Mouse (Mus musculus) mouse embryonic stem cell (cell line): ENCODE measurements around the gene Ptbp3.

Experiments
- in situ Hi-C, 2 experiments: fragments of 300-500 bp; cut with MboI; formaldehyde crosslinking; loops; 1 replicate in 1 of 2; 3 replicates in 1 of 2; pipeline ENCODE4 v1.14.3; 2019 to 2020; ENCODE audit warnings: low sequenced_read_pairs in 2 of 2, low pct_unique_long_range_greater_than_20kb in 1 of 2, mixed read lengths in 1 of 2; ENCODE audit not compliant: unreplicated experiment in 1 of 2

Ptbp3 gene

GRCm38 (mm10) chr4:59450906-59451305 is 98.3 kb downstream of the Ptbp3 start:
- in situ Hi-C loops: no loop called here

GRCm38 (mm10) chr4:59450234-59450854 is 98.8 kb downstream of the Ptbp3 start:
- in situ Hi-C loops: no loop called here

GRCm38 (mm10) chr4:59447296-59447695 is 101.9 kb downstream of the Ptbp3 start:
- in situ Hi-C loops: no loop called here

- in situ Hi-C loops: no loop called here
Measured at GRCm38 (mm10) chr4:59445516-59445915, 103.6 kb downstream of the Ptbp3 start.

GRCm38 (mm10) chr4:59444994-59445393 is 104.2 kb downstream of the Ptbp3 start:
- in situ Hi-C loops: no loop called here

- in situ Hi-C loops: no loop called here
Measured at GRCm38 (mm10) chr4:59444085-59444484, 105.1 kb downstream of the Ptbp3 start.

GRCm38 (mm10) chr4:59441265-59441664 is 107.9 kb downstream of the Ptbp3 start:
- in situ Hi-C loops: no loop called here

GRCm38 (mm10) chr4:59439960-59440359 is 109.2 kb downstream of the Ptbp3 start:
- in situ Hi-C loops: no loop called here

- in situ Hi-C loops: no loop called here
Measured at GRCm38 (mm10) chr4:59439041-59439440, 110.1 kb downstream of the Ptbp3 start.

- in situ Hi-C loops: no loop called here
Measured at GRCm38 (mm10) chr4:59437990-59438854, 110.9 kb downstream of the Ptbp3 start, which contains the start of gene Susd1. Gene Susd1, minus strand, starts transcription at chr4:59438633.

GRCm38 (mm10) chr4:59435951-59436350 is 113.2 kb downstream of the Ptbp3 start:
- in situ Hi-C loops: no loop called here

GRCm38 (mm10) chr4:59434039-59434438 is 115.1 kb downstream of the Ptbp3 start:
- in situ Hi-C loops: no loop called here

- in situ Hi-C loops: no loop called here
Measured at GRCm38 (mm10) chr4:59429128-59429527, 120.0 kb downstream of the Ptbp3 start.

- in situ Hi-C loops: no loop called here
Measured at GRCm38 (mm10) chr4:59426429-59426828, 122.7 kb downstream of the Ptbp3 start.

- in situ Hi-C loops: no loop called here
Measured at GRCm38 (mm10) chr4:59422808-59423207, 126.4 kb downstream of the Ptbp3 start.

GRCm38 (mm10) chr4:59422025-59422783 is 127.0 kb downstream of the Ptbp3 start:
- in situ Hi-C loops: no loop called here
